Mouse (Mus musculus): Measurements from ENCODE around the gene Mecr. TPM values are rescaled to one million over a fixed set of nuclear protein-coding genes. Genes with fewer than 3 reads are reported as not detected.

Mecr gene
- total and polyA plus RNA-seq, 3 experiments = 92.1 to 137 TPM; not detected in 1

- H3K9ac ChIP-seq (ENCODE audit: control insufficient read depth, low read depth, low read length, poor library complexity, severe bottlenecking) = no peak overlapping the region
- H3K4me1 ChIP-seq (ENCODE audit: control insufficient read depth in 1 of 2, insufficient read depth in 2 of 2, low read length in 2 of 2) = no peaks in the 10 kb centered on the region
- no peak for TF ChIP-seq EP300 (IDR thresholded peaks at IDR 0.05; ENCODE audit: low read depth in 1 of 2, low read length in 2 of 2)
- TF ChIP-seq RCOR1 (IDR thresholded peaks at IDR 0.05; ENCODE audit: low read depth, low read length) = no peak
- TF ChIP-seq ZMIZ1 (IDR thresholded peaks at IDR 0.05; ENCODE audit: low read depth, low read length) = no peak
- TF ChIP-seq UBTF (IDR thresholded peaks at IDR 0.05; ENCODE audit: borderline replicate concordance, insufficient read depth, low read depth, low read length) = no peak
- no peak overlapping the region for H3K27ac ChIP-seq (ENCODE audit: control insufficient read depth, low read depth, low read length)
- H3K27me3 ChIP-seq (ENCODE audit: control insufficient read depth in 1 of 2, insufficient read depth in 2 of 2, low read length in 2 of 2) = no peaks in the 10 kb centered on the region
- H3K79me2 ChIP-seq (ENCODE audit: control insufficient read depth, insufficient read depth, low read length, poor library complexity) = no peaks in the 10 kb centered on the region
- H3K36me3 ChIP-seq (ENCODE audit: control insufficient read depth in 1 of 2, insufficient read depth in 2 of 2, low read length in 2 of 2) = no peaks in the 10 kb centered on the region
- no peak overlapping the region for H3K4me3 ChIP-seq (ENCODE audit: control insufficient read depth in 1 of 2, insufficient read depth in 1 of 2, low read depth in 2 of 2, low read length in 2 of 2)
- no peak for DNase-seq (ENCODE audit: low read depth, low spot score)
- no peaks in the 10 kb centered on the region for H3K9me3 ChIP-seq (replicated peaks; ENCODE audit: insufficient read depth, low read length)
Measured at GRCm38 (mm10) chr4:131913526-131913925, 70.3 kb downstream of the Mecr start.

- no peak for DNase-seq (ENCODE audit: low read depth, low spot score)
- no peak overlapping the region for H3K27ac ChIP-seq (ENCODE audit: control insufficient read depth, low read depth, low read length)
- H3K27me3 ChIP-seq (ENCODE audit: control insufficient read depth in 1 of 2, insufficient read depth in 2 of 2, low read length in 2 of 2) = no peaks in the 10 kb centered on the region
- H3K9me3 ChIP-seq (replicated peaks; ENCODE audit: insufficient read depth, low read length) = no peaks in the 10 kb centered on the region
- no peaks in the 10 kb centered on the region for H3K36me3 ChIP-seq (ENCODE audit: control insufficient read depth in 1 of 2, insufficient read depth in 2 of 2, low read length in 2 of 2)
- no peak overlapping the region for H3K4me3 ChIP-seq (ENCODE audit: control insufficient read depth in 1 of 2, insufficient read depth in 1 of 2, low read depth in 2 of 2, low read length in 2 of 2)
- no peaks in the 10 kb centered on the region for H3K4me1 ChIP-seq (ENCODE audit: control insufficient read depth in 1 of 2, insufficient read depth in 2 of 2, low read length in 2 of 2)
- H3K9ac ChIP-seq (ENCODE audit: control insufficient read depth, low read depth, low read length, poor library complexity, severe bottlenecking) = no peak overlapping the region
- H3K79me2 ChIP-seq (ENCODE audit: control insufficient read depth, insufficient read depth, low read length, poor library complexity) = no peaks in the 10 kb centered on the region
- TF ChIP-seq MEF2A (IDR thresholded peaks at IDR 0.05; ENCODE audit: extremely low read depth, insufficient replicate concordance, low read depth, low read length, poor library complexity, severe bottlenecking) (no peak), EP300 (IDR thresholded peaks at IDR 0.05; ENCODE audit: low read depth in 1 of 2, low read length in 2 of 2) (no peak), E2F4 (IDR thresholded peaks at IDR 0.05; ENCODE audit: borderline replicate concordance, low read depth, low read length) (no peak), ZMIZ1 (IDR thresholded peaks at IDR 0.05; ENCODE audit: low read depth, low read length) (no peak), JUND (IDR thresholded peaks at IDR 0.05; ENCODE audit: low read depth, low read length) (no peak), GABPA (IDR thresholded peaks at IDR 0.05; ENCODE audit: low read depth, low read length) (no peak), MAX (IDR thresholded peaks at IDR 0.05; ENCODE audit: low read length) (no peak), SMC3 (IDR thresholded peaks at IDR 0.05; ENCODE audit: low read depth, low read length) (no peak)
Measured at GRCm38 (mm10) chr4:131914046-131914643, 70.9 kb downstream of the Mecr start.

GRCm38 (mm10) chr4:131914891-131915469, 71.7 kb downstream of the Mecr start:
- Histone ChIP-seq H3K4me1 (ENCODE audit: control insufficient read depth in 1 of 2, insufficient read depth in 2 of 2, low read length in 2 of 2) (no peaks in the 10 kb centered on the region), H3K36me3 (ENCODE audit: control insufficient read depth in 1 of 2, insufficient read depth in 2 of 2, low read length in 2 of 2) (no peaks in the 10 kb centered on the region), H3K9ac (ENCODE audit: control insufficient read depth, low read depth, low read length, poor library complexity, severe bottlenecking) (no peak overlapping the region), H3K9me3 (replicated peaks; ENCODE audit: insufficient read depth, low read length) (no peaks in the 10 kb centered on the region), H3K79me2 (ENCODE audit: control insufficient read depth, insufficient read depth, low read length, poor library complexity) (no peaks in the 10 kb centered on the region), H3K27ac (ENCODE audit: control insufficient read depth, low read depth, low read length) (no peak overlapping the region), H3K4me3 (ENCODE audit: control insufficient read depth in 1 of 2, insufficient read depth in 1 of 2, low read depth in 2 of 2, low read length in 2 of 2) (no peak overlapping the region), H3K27me3 (ENCODE audit: control insufficient read depth in 1 of 2, insufficient read depth in 2 of 2, low read length in 2 of 2) (no peaks in the 10 kb centered on the region)
- TF ChIP-seq ZMIZ1 (IDR thresholded peaks at IDR 0.05; ENCODE audit: low read depth, low read length) (no peak), GABPA (IDR thresholded peaks at IDR 0.05; ENCODE audit: low read depth, low read length) (no peak), RAD21 (IDR thresholded peaks at IDR 0.05; ENCODE audit: low read depth, low read length) (no peak), CTCF (IDR thresholded peaks at IDR 0.05 in 2 of 3, conservative IDR thresholded peaks at IDR 0.05 in 1 of 3; ENCODE audit: control insufficient read depth in 1 of 3, insufficient read depth in 1 of 3, low read depth in 2 of 3, low read length in 3 of 3, poor library complexity in 1 of 3, severe bottlenecking in 1 of 3) (no peak), RCOR1 (IDR thresholded peaks at IDR 0.05; ENCODE audit: low read depth, low read length) (no peak), GATA1 (IDR thresholded peaks at IDR 0.05; ENCODE audit: low read depth, low read length) (no peak), ZNF384 (IDR thresholded peaks at IDR 0.05; ENCODE audit: low read depth, low read length) (no peak), SIN3A (IDR thresholded peaks at IDR 0.05; ENCODE audit: low read length) (no peak), POLR2A (IDR thresholded peaks at IDR 0.05; ENCODE audit: control insufficient read depth in 1 of 2, insufficient read depth in 1 of 2, low read depth in 1 of 2, low read length in 2 of 2, poor library complexity in 1 of 2) (no peak), MXI1 (IDR thresholded peaks at IDR 0.05; ENCODE audit: low read depth, low read length) (no peak), TBP (IDR thresholded peaks at IDR 0.05; ENCODE audit: low read depth, low read length) (no peak)
- DNase-seq (ENCODE audit: low read depth, low spot score) = no peak

All from MEL (cell line).